Mouse (Mus musculus) embryonic facial prominence, embryonic 15.5 days (tissue): ENCODE results near the gene Ergic2. TPM values are rescaled to one million over a fixed set of nuclear protein-coding genes. Genes with fewer than 3 reads are reported as not detected.

ENCODE experiments used
- ATAC-seq: fragments of 200-750 bp; cut with Nextera tagmentation; 2 replicates; pipeline ENCODE4 v1.8.0; 2017; ENCODE audit warnings: low read depth, moderate TSS enrichment; ENCODE audit not compliant: insufficient number of reproducible peaks, low FRiP score, low TSS enrichment
- H3K27ac ChIP-seq: fragments of 300-500 bp; sonication (generic); replicated peaks from 2 replicates; pipeline ENCODE4 v1.5.1; 2015; ENCODE audit warnings: mild to moderate bottlenecking, inconsistent platforms
- H3K27me3 ChIP-seq: fragments of 300-500 bp; sonication (generic); 2 replicates; pipeline ENCODE4 v1.6.1; 2015; ENCODE audit warnings: inconsistent platforms
- H3K36me3 ChIP-seq: fragments of 300-500 bp; sonication (generic); 2 replicates; pipeline ENCODE4 v1.6.1; 2015; ENCODE audit warnings: mild to moderate bottlenecking, inconsistent platforms
- H3K4me1 ChIP-seq: fragments of 300-500 bp; sonication (generic); 2 replicates; pipeline ENCODE4 v1.6.1; 2015; ENCODE audit warnings: inconsistent platforms
- H3K4me2 ChIP-seq: fragments of 300-500 bp; sonication (generic); replicated peaks from 2 replicates; pipeline ENCODE4 v1.6.1; 2015; ENCODE audit warnings: mild to moderate bottlenecking, inconsistent platforms
- H3K4me3 ChIP-seq: fragments of 300-500 bp; sonication (generic); replicated peaks from 2 replicates; pipeline ENCODE4 v1.5.1; 2015; ENCODE audit warnings: mild to moderate bottlenecking, inconsistent platforms
- H3K9ac ChIP-seq: fragments of 300-500 bp; sonication (generic); 2 replicates; pipeline ENCODE4 v1.6.1; 2015; ENCODE audit warnings: inconsistent platforms
- H3K9me3 ChIP-seq: fragments of 300-500 bp; sonication (generic); replicated peaks from 2 replicates; pipeline ENCODE4 v1.6.1; 2016; ENCODE audit warnings: inconsistent platforms
- WGBS: fragments of 180-500 bp; shearing (Covaris S2); methylation state at CpG from one replicate; pipeline ENCODE4 v1.1.7; 2015; 5-methylcytosine and 5-hydroxymethylcytosine counted together
- polyA plus RNA-seq: library from polyadenylated mRNA; unstranded; fragments of >200 nt; fragmentation: Nextera tagmentation; extraction: Ambion mirVana; gene quantifications from 2 replicates; pipeline ENCODE4 v1.2.1, GENCODE M21; 2015

Ergic2 gene
- polyA plus RNA-seq, 1 experiment from 2014 or later: 182 TPM

DNA sequence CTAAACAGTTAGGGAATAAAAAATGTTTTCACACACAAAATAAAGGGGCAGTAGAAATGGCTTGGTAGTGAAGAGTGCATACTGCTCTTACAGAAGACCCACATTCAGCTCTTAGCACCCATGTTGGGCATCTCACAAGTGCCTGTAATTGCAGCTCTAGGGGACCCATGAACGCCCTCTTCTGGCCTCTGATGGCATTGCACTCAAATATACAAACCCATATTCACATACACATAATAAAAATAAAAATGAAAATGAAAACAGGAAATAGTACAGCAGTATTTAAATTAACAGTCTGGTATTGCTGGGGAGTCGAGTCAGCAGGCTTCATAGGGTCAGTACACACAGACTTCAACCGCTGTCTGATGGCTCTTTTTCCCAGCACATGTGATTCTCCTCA, 30.1 kb upstream of the Ergic2 start:
- H3K9ac ChIP-seq: no peak overlapping the region
- no peak for ATAC-seq
- H3K4me1 ChIP-seq: no peaks in the 10 kb centered on the region
- H3K4me2 ChIP-seq: no peak overlapping the region
- whole genome bisulfite sequencing: 55% methylated on average over 3 of the region's 3 CpGs
- H3K27ac ChIP-seq: no peak overlapping the region
- H3K4me3 ChIP-seq: no peak overlapping the region
- no peaks in the 10 kb centered on the region for H3K36me3 ChIP-seq
- no peaks in the 10 kb centered on the region for H3K9me3 ChIP-seq
- H3K27me3 ChIP-seq: no peaks in the 10 kb centered on the region

DNA sequence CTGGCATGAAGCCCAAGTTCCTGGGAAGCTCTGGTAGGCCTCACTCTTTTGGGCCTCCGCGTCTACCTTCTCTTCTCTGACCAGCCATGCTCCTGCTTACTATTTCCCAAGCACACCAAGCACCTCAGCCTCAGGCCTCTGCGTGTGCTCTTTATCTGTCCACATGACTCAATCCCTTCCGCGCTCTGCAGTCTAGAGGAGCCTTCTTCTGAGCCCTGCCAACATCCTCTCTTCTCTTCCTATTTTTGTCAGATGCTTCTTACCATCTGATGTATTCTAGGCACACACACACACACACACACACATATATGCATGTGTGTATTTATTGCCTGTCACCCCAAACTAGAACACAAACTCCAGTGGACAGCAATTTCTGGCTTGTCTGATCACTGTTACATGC, 29.5 kb upstream of the Ergic2 start:
- Histone ChIP-seq H3K27me3 (no peaks in the 10 kb centered on the region), H3K9ac (no peak overlapping the region), H3K4me3 (no peak overlapping the region), H3K27ac (no peak overlapping the region), H3K4me2 (no peak overlapping the region), H3K36me3 (no peaks in the 10 kb centered on the region), H3K4me1 (no peaks in the 10 kb centered on the region), H3K9me3 (no peaks in the 10 kb centered on the region)
- WGBS: 92% methylated on average over 5 of the region's 5 CpGs
- ATAC-seq: no peak

DNA sequence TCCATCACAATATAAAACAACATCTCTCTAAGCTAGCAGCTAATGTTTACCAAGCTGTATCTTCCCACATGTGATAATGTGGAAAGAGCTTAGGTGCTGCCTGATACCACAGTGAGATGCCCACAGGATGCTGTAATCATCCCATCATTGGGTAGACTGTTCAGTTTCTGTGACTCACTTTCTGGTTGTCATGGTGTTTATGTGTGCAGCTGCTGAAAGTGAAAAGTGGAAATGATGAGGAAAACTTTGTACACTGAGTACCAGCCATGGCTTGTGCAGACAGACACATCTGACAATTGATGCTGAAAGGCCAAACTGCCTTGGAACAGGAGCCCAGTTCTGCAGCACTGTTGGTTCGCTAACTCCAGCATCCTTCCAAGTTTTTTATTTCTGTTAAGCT, 27.1 kb upstream of the Ergic2 start:
- WGBS: 85% methylated on average over 1 of the region's 1 CpGs

DNA sequence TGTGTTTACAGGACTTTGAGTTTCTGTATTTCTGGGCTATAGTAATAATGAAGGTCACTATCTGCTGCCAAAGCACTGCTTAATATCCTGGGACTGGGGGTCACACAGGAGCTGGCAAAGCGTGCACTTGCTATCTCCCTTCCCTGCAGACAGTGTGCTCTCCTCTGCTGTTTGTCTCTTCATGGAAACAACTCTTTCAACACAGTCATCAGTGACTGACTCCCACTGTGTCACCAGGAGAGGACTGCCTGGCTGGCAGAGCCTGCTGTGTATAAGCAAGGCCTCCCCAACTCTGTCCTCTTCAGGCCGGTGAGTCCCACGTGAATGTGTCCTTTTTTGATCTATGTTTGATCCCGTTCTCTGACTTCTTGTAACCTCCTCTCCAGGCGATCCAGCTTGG, 25.3 kb upstream of the Ergic2 start:
- no peak overlapping the region for H3K27ac ChIP-seq
- H3K4me1 ChIP-seq: no peaks in the 10 kb centered on the region
- H3K27me3 ChIP-seq: no peaks in the 10 kb centered on the region
- WGBS: 65% methylated on average over 5 of the region's 5 CpGs
- H3K9ac ChIP-seq: no peak overlapping the region
- no peak overlapping the region for H3K4me3 ChIP-seq
- no peaks in the 10 kb centered on the region for H3K9me3 ChIP-seq
- H3K4me2 ChIP-seq: no peak overlapping the region
- ATAC-seq: no peak
- no peaks in the 10 kb centered on the region for H3K36me3 ChIP-seq

More for the DNA sequence above, 27.1 kb upstream of the Ergic2 start:
- Histone ChIP-seq H3K36me3 (no peaks in the 10 kb centered on the region), H3K27me3 (no peaks in the 10 kb centered on the region), H3K4me3 (no peak overlapping the region), H3K27ac (no peak overlapping the region), H3K4me1 (no peaks in the 10 kb centered on the region), H3K4me2 (no peak overlapping the region), H3K9me3 (no peaks in the 10 kb centered on the region), H3K9ac (no peak overlapping the region)
- ATAC-seq: no peak

DNA sequence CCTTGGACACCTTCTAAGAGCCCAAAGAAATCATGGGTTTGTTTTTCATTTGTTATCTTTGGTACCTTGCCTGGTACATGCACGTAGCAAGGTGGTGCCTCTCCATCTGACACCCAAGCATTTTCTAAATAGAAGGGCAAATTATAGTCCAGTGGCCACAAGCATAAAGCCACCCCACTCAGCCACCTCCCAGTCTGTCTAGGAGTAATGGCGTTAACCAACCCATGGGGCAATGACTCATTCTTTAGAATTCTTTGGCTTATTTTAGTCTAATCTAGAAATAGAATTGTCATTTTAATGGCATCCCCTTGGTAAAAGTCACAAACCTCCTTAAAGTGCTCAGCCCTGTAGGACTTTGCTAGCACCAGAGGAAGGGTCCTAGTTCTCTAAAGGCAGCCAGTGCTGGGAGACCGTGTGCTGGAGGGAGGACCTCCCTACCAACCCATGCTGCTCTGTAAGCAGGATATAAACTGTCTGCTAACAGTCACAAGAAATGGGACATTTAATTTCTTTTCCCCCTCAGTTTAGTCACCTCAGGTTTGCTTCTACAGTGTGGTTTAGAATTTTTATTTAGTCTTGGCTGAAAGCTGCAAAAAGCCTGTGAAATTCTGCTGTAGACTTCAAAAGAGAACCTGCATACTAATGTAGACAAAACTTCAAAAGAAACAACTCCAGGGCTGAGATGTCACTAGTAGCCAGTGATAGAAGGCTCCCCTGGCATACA, 22.1 kb upstream of the Ergic2 start:
- H3K4me2 ChIP-seq: no peak overlapping the region
- H3K4me3 ChIP-seq: no peak overlapping the region
- no peaks in the 10 kb centered on the region for H3K36me3 ChIP-seq
- WGBS: 68% methylated on average over 3 of the region's 3 CpGs
- H3K9me3 ChIP-seq: no peaks in the 10 kb centered on the region
- ATAC-seq: no peak
- no peak overlapping the region for H3K9ac ChIP-seq
- H3K27me3 ChIP-seq: no peaks in the 10 kb centered on the region
- H3K4me1 ChIP-seq: no peaks in the 10 kb centered on the region
- H3K27ac ChIP-seq: no peak overlapping the region

DNA sequence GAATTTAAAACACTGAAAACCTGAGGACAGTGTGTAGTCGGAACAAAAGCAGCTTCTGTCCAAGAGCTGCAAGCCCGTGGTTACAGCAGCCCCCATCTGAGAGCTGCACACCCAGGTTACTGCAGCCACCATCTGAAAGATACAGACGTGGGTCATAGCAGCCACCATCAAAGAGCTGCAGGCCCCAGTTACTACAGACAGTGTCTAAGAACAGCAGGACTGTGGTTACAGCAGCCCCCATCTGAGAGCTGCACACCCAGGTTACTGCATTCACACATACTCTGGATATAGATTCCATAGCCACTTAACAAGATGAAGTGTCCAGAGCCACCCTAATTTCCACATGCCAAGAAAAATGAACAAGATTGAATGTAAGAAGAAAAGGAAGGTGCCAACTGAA, 15.4 kb upstream of the Ergic2 start:
- Histone ChIP-seq H3K27ac (no peak overlapping the region), H3K36me3 (no peaks in the 10 kb centered on the region), H3K4me3 (no peak overlapping the region), H3K27me3 (no peaks in the 10 kb centered on the region), H3K9ac (no peak overlapping the region), H3K4me1 (no peaks in the 10 kb centered on the region), H3K4me2 (no peak overlapping the region), H3K9me3 (no peaks in the 10 kb centered on the region)
- no peak for ATAC-seq
- WGBS: 59% methylated on average over 3 of the region's 3 CpGs

DNA sequence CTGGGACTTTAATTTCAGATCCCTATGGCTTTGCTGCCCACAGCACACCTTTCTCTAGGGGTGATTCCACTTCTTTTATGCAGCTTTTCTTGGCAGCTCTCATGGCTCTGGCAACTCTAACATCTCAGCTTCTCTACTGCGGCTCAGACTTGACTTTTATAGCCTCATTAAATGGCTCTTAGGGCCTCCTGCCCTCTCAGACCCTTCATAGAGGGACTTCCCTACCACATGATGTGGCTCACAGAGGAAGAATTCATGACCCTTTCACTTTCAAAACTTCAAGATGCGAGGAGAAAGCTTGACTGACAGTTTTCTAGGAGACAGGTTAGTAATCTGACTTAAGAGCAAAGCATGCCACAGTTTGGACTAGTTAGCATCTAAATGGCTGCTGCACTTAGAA, 10.5 kb upstream of the Ergic2 start:
- H3K36me3 ChIP-seq: no peaks in the 10 kb centered on the region
- H3K9me3 ChIP-seq: no peaks in the 10 kb centered on the region
- no peak overlapping the region for H3K4me2 ChIP-seq
- 66% methylated on average over 2 of the region's 2 CpGs for WGBS
- no peak overlapping the region for H3K9ac ChIP-seq
- no peak overlapping the region for H3K4me3 ChIP-seq
- ATAC-seq: no peak
- no peaks in the 10 kb centered on the region for H3K27me3 ChIP-seq
- H3K4me1 ChIP-seq: no peaks in the 10 kb centered on the region
- no peak overlapping the region for H3K27ac ChIP-seq

DNA sequence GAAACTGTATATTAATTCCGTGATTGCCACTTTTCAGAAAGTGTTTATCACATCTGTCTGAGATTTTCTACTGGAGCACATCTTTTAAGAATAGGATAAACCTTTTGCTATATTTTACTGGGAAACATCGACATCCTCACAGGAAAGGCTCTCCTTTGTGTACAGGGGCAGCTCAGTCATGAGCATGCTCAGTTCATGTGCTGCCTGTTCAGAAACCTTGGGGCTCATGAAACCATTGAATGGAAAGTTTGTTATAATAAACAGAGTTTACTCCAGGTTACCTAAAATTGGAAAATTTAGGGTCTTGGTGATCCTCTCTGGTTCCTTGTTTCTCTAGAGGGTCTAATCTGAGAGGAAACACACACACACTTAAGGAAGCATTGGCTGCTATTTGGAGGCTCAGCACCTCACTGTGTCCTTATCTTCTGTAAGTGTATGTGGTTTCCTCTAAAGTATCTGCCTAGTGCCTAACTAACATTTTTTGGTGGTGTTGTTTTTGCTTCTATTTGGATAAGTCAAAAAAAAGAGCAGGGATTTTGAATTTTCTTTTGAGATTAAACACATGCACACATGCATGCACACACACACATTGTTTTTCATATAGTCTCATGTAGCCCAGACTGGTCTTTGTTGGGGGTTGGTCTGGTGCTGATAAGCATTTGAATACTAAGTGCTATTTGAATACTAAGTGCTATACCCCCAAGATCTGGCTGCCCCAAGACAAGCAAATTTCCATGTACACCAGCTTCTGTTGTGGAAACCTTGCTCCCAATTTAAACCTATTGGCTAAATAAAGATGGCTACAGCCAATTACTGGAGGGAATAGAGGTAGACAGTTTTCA, 6.3 kb upstream of the Ergic2 start:
- Histone ChIP-seq H3K9ac (no peak overlapping the region), H3K4me3 (no peak overlapping the region), H3K4me2 (no peak overlapping the region), H3K4me1 (no peaks in the 10 kb centered on the region), H3K27me3 (no peaks in the 10 kb centered on the region), H3K9me3 (no peaks in the 10 kb centered on the region), H3K36me3 (no peaks in the 10 kb centered on the region), H3K27ac (no peak overlapping the region)
- 82% methylated on average over 2 of the region's 2 CpGs for WGBS
- ATAC-seq: no peak

DNA sequence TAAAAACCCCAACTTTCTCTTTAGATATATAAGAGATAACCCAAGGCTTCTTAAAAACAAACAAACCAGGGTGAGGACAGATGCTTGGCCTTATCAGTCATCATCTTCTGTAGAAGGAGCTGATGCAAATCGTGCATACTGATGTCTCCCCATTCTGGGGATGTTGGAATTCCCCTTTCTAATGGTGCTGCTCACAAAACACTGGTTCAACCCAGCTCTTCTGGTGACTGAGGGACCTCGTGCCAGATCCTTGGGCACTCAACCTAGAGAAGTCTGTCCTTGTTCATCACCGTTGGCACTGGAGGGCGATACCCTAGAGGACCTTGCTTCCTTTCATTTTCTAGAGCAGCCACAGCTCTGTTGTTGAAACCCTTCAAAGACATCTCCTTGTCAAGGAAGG, 4.6 kb upstream of the Ergic2 start:
- Histone ChIP-seq H3K27ac (no peak overlapping the region), H3K4me1 (peaks cover 4% of the 10 kb centered on the region; the same call in 1 of the 2 replicates)
- ATAC-seq: no peak

DNA sequence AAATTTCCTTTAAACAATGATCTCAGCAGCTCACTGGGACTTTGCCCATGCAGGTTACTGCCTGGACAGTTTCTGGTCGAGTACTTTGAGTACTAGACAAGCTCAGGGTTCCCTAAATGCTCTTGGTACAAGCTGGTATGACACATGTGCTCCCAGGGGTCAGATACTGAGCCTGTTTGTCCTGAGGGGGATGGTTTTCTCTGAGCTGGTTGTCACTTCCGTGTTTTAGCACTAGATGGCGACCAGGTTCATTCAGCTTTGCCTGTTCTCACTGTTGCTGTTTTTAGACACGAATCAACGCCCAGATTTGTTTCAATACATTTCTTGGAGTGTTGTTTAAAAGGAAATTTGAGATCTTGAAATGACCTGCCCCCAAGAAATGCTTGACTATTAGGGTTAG, 2.6 kb upstream of the Ergic2 start:
- H3K9ac ChIP-seq: no peak overlapping the region
- no peaks in the 10 kb centered on the region for H3K36me3 ChIP-seq
- ATAC-seq: no peak
- H3K4me3 ChIP-seq: no peak overlapping the region
- no peaks in the 10 kb centered on the region for H3K27me3 ChIP-seq
- H3K4me2 ChIP-seq: no peak overlapping the region
- WGBS: 1% methylated on average over 5 of the region's 5 CpGs
- peaks cover 8% of the 10 kb centered on the region for H3K4me1 ChIP-seq
- H3K9me3 ChIP-seq: no peaks in the 10 kb centered on the region
- no peak overlapping the region for H3K27ac ChIP-seq

More for the DNA sequence above, 4.6 kb upstream of the Ergic2 start:
- WGBS: 88% methylated on average over 4 of the region's 4 CpGs
- Histone ChIP-seq H3K27me3 (no peaks in the 10 kb centered on the region), H3K9me3 (no peaks in the 10 kb centered on the region), H3K36me3 (no peaks in the 10 kb centered on the region), H3K4me2 (no peak overlapping the region), H3K4me3 (no peak overlapping the region), H3K9ac (no peak overlapping the region)

DNA sequence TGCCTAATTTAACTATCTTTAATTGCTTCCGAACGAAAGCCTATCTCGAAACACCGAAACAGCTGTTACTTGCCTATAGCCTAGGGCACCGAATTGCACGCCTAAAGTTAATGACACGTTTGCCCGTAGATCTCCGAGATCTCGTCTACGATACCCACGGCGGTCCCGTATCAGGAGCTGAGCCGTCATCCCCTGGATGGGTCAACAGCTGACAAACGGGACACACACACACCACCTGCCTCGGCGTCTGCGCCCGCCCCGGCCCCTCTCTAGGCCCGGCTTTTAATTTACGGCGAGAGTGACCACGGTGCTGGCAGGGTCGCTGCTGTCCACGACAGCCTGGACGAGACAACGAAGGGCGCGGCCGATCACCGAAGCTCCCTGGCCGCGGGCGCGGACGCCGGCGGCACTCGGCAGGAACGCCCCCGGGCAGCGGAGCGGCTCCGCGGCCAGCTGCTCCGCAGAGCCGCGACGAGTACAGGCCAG, 740 bp downstream of the Ergic2 start:
- Histone ChIP-seq H3K4me2 (peak overlapping the region; percentile 65), H3K27me3 (no peaks in the 10 kb centered on the region), H3K9me3 (no peaks in the 10 kb centered on the region), H3K4me3 (peak overlapping the region; percentile 97), H3K9ac (peak overlapping the region; percentile 99), H3K4me1 (peaks cover 8% of the 10 kb centered on the region), H3K36me3 (no peaks in the 10 kb centered on the region), H3K27ac (peak overlapping the region; percentile 88)
- WGBS: under 1% methylated on average over 51 of the region's 51 CpGs
- ATAC-seq: peak; percentile 41; the same call in 1 of the 2 replicates
